Mouse (Mus musculus): ENCODE measurements at regions not wholly inside any gene's neighbourhood (a gene's known extent, or its start where the extent isn't known, plus 50 kb on each side); places are given as distances from the start of the nearest gene placed in this dataset.
A peak's percentile ranks its signal among the peaks of the same experiment; 100 is the strongest.

- no peak for ATAC-seq (ENCODE audit: poor library complexity, severe bottlenecking)
Measured at GRCm38 (mm10) chr2:79546206-79546605, 88.9 kb upstream of the Itprid2 start.

- ATAC-seq (ENCODE audit: poor library complexity, severe bottlenecking) = no peak
Measured at GRCm38 (mm10) chr2:79547284-79547683, 87.9 kb upstream of the Itprid2 start.

- peak; percentile 49 for ATAC-seq (ENCODE audit: poor library complexity, severe bottlenecking)
Measured at GRCm38 (mm10) chr2:79548039-79548600, 87.0 kb upstream of the Itprid2 start.

- no peak for ATAC-seq (ENCODE audit: poor library complexity, severe bottlenecking)
Measured at GRCm38 (mm10) chr2:79549781-79550180, 85.4 kb upstream of the Itprid2 start.

- ATAC-seq (ENCODE audit: poor library complexity, severe bottlenecking) = peak; percentile 33
Measured at GRCm38 (mm10) chr2:79550432-79550831, 84.7 kb upstream of the Itprid2 start.

- no peak for ATAC-seq (ENCODE audit: poor library complexity, severe bottlenecking)
Measured at GRCm38 (mm10) chr2:79552481-79552880, 82.7 kb upstream of the Itprid2 start.

GRCm38 (mm10) chr2:79555395-79555794, 79.8 kb upstream of the Itprid2 start:
- ATAC-seq (ENCODE audit: poor library complexity, severe bottlenecking) = no peak

GRCm38 (mm10) chr2:79557361-79557760, 77.8 kb upstream of the Itprid2 start:
- ATAC-seq (ENCODE audit: poor library complexity, severe bottlenecking) = no peak

- ATAC-seq (ENCODE audit: poor library complexity, severe bottlenecking) = peak; percentile 40
Measured at GRCm38 (mm10) chr2:79566280-79566933, 68.7 kb upstream of the Itprid2 start.

- no peak for ATAC-seq (ENCODE audit: poor library complexity, severe bottlenecking)
Measured at GRCm38 (mm10) chr2:79567413-79567934, 67.7 kb upstream of the Itprid2 start.

- ATAC-seq (ENCODE audit: poor library complexity, severe bottlenecking) = no peak
Measured at GRCm38 (mm10) chr2:79569663-79570062, 65.5 kb upstream of the Itprid2 start.

- no peak for ATAC-seq (ENCODE audit: poor library complexity, severe bottlenecking)
Measured at GRCm38 (mm10) chr2:79571910-79572309, 63.2 kb upstream of the Itprid2 start.

- ATAC-seq (ENCODE audit: poor library complexity, severe bottlenecking) = no peak
Measured at GRCm38 (mm10) chr2:79575074-79575473, 60.1 kb upstream of the Itprid2 start.

- no peak for ATAC-seq (ENCODE audit: poor library complexity, severe bottlenecking)
Measured at GRCm38 (mm10) chr2:79585022-79585774, 50.0 kb upstream of the Itprid2 start.

Data from megakaryocyte, adult 5-6 weeks (primary cell).